Mouse (Mus musculus) kidney, adult 2 months (tissue): ENCODE data around the gene Trappc4. TPM values are rescaled to one million over a fixed set of nuclear protein-coding genes. Genes with fewer than 3 reads are reported as not detected.
"Not testable (repeated sequence)": the region's sequence is repeated elsewhere in the genome, so short reads cannot be mapped to it uniquely, and the experiment has no call there.

Experiments used
- DNase-seq: peaks from one replicate; pipeline ENCODE4 v3.0.0; 2021
- H3K27ac ChIP-seq: fragments of 200-500 bp; 2 replicates; pipeline ENCODE4 v1.5.1; 2012; ENCODE audit warnings: low read depth, low read length, control low read depth, inconsistent platforms; ENCODE audit not compliant: insufficient read depth
- H3K27me3 ChIP-seq: fragments of 200-500 bp; replicated peaks from 2 replicates; pipeline ENCODE4 v1.6.1; 2012; ENCODE audit warnings: mild to moderate bottlenecking, moderate library complexity, low read length, inconsistent platforms; ENCODE audit not compliant: control insufficient read depth, insufficient read depth
- H3K36me3 ChIP-seq: fragments of 200-500 bp; 2 replicates; pipeline ENCODE4 v1.6.1; 2012; ENCODE audit warnings: mild to moderate bottlenecking, moderate library complexity, low read length, inconsistent platforms; ENCODE audit not compliant: control insufficient read depth, insufficient read depth
- H3K4me1 ChIP-seq: fragments of 200-500 bp; 2 replicates; pipeline ENCODE4 v1.6.1; 2011; ENCODE audit warnings: low read length; ENCODE audit not compliant: control insufficient read depth, insufficient read depth
- H3K4me3 ChIP-seq: fragments of 200-500 bp; 2 replicates; pipeline ENCODE4 v1.5.1; 2011; ENCODE audit warnings: mild to moderate bottlenecking, low read depth, low read length, control low read depth; ENCODE audit not compliant: insufficient read depth
- CTCF ChIP-seq: fragments of 200-500 bp; conservative IDR thresholded peaks from 2 replicates; pipeline ENCODE4 v1.5.1; 2011; ENCODE audit warnings: low read depth, mild to moderate bottlenecking, control low read depth, low read length, moderate library complexity, mixed read lengths; ENCODE audit not compliant: insufficient read depth, insufficient read length
- POLR2A ChIP-seq: fragments of 200-500 bp; IDR thresholded peaks from one replicate; pipeline ENCODE4 v1.6.1; 2011; ENCODE audit warnings: low read depth, low read length, control low read depth
- WGBS: fragments of 180-500 bp; shearing (Covaris S2); methylation state at CpG from one replicate; pipeline ENCODE4 v1.1.7; 2018; 5-methylcytosine and 5-hydroxymethylcytosine counted together
- polyA plus RNA-seq: library from polyadenylated mRNA; depleted of rRNA; stranded (reverse); fragments of >200 nt; gene quantifications from 2 replicates; pipeline ENCODE4 v1.2.3, GENCODE M21; 2012

Trappc4 gene
- polyA plus RNA-seq, 1 experiment, result 55.9 TPM

DNA sequence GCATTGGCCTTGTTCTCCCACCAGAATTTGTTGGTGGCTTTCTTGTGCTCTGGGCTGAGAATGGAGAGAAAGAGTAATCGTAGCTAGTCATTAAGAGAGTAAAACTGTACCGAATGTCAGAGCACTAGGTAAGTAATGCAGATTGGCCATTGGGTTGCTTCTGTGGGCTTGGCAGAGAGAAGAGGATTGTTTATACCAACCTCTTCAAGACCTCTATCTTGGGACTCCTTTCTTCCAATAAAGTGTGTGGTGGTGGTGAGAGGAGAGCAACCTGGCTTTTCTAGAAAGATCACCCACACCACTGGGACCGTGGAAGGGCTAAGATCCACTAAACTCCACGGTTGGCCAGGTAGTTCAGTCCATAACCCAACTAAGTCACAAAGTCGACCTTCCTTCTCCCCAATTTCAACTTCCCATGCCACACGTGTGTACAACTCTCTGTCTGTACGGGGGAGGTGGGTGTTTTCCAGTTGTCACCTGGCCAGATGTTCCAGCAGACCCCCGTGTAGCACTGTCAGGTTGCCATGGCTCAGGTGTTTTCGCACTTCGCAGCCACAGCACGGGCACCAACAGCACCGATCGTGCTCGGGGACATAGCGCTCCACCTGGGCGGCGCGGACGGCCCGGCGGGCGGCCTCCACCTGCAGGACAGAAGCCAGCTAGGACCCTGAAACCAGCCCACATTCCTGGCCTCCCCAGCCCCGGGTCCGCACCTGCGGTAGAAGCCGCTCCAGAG lies 9.9 kb upstream of the Trappc4 start:
- TF ChIP-seq POLR2A (no peak), CTCF (no peak)
- Histone ChIP-seq H3K27me3 (no peaks in the 10 kb centered on the region), H3K4me3 (peak overlapping the region; percentile 71), H3K4me1 (peaks cover 4% of the 10 kb centered on the region; the same call in 1 of the 2 replicates), H3K27ac (peak overlapping the region; percentile 40; the same call in 1 of the 2 replicates), H3K36me3 (no peaks in the 10 kb centered on the region; the same call in 1 of the 2 replicates)
- DNase-seq, result no peak
- 3% methylated on average over 26 of the region's 26 CpGs for WGBS

DNA sequence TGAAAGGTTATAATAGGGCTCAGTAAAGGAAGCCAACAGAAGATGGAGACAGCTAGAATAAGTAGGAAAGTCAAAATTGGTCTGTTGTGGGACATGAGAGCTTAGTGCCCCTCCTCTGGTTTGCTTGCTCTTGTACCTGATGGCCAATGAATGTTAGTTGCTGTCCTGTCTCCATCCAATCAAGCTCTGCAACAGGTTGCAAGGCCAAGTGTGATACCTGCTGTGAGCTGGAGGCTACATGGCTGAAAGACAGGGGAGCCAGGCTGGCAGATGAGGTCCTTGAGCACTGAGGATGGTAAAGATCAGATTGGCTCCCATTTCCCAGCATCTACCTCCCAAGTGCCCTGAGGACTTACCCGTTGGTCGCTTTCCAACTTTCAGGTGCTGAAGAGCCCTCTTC lies 5.4 kb upstream of the Trappc4 start:
- Histone ChIP-seq H3K27me3 (no peaks in the 10 kb centered on the region), H3K36me3 (peaks cover 1% of the 10 kb centered on the region), H3K27ac (no peak overlapping the region), H3K4me3 (no peak overlapping the region), H3K4me1 (peaks cover 8% of the 10 kb centered on the region; the same call in 1 of the 2 replicates)
- no peak for DNase-seq
- WGBS, result 74% methylated on average over 2 of the region's 2 CpGs
- TF ChIP-seq CTCF (no peak), POLR2A (no peak)

DNA sequence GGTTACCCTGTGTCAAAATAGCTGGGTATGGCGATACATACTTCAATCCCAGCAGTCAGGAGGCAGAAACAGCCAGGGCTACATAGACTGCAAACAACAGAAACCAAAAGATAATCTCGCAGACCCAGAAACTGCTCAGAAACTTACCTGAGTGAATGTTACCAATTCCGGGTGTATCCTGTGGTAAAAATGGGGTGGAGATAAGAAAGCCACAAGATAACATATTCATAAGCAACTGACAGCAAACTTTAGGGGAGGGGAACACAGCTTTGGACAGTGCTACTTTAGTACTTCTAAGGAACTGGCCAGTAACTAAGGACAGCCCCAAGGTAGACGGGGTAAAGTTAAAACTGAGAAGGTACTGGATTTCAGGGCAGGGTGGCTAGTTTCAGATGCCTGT lies 4.9 kb upstream of the Trappc4 start:
- TF ChIP-seq POLR2A (no peak), CTCF (no peak)
- H3K4me1 ChIP-seq, result peaks cover 8% of the 10 kb centered on the region; the same call in 1 of the 2 replicates
- H3K36me3 ChIP-seq, result peaks cover 1% of the 10 kb centered on the region
- H3K4me3 ChIP-seq, result no peak overlapping the region
- H3K27me3 ChIP-seq, result no peaks in the 10 kb centered on the region
- DNase-seq, result no peak
- WGBS, result 83% methylated on average over 4 of the region's 4 CpGs
- H3K27ac ChIP-seq, result no peak overlapping the region

GRCm38 (mm10) chr9:44411601-44412130 lies 4.3 kb upstream of the Trappc4 start:
- TF ChIP-seq POLR2A, result no peak
- no peak for TF ChIP-seq CTCF
- Histone ChIP-seq H3K36me3 (peaks cover 1% of the 10 kb centered on the region), H3K27ac (no peak overlapping the region), H3K4me3 (no peak overlapping the region), H3K4me1 (peaks cover 4% of the 10 kb centered on the region; the same call in 1 of the 2 replicates), H3K27me3 (no peaks in the 10 kb centered on the region)
- 90% methylated on average over 1 of the region's 1 CpGs for WGBS
- no peak for DNase-seq

GRCm38 (mm10) chr9:44410647-44411336 lies 3.4 kb upstream of the Trappc4 start:
- peaks cover 1% of the 10 kb centered on the region for H3K36me3 ChIP-seq
- TF ChIP-seq POLR2A, result no peak
- TF ChIP-seq CTCF, result no peak
- DNase-seq, result no peak
- H3K4me1 ChIP-seq, result peaks cover 4% of the 10 kb centered on the region; the same call in 1 of the 2 replicates
- H3K4me3 ChIP-seq, result no peak overlapping the region
- H3K27me3 ChIP-seq, result no peaks in the 10 kb centered on the region
- no peak overlapping the region for H3K27ac ChIP-seq
- 74% methylated on average over 2 of the region's 2 CpGs for WGBS

- not testable (repeated sequence) for H3K27ac ChIP-seq, H3K36me3 ChIP-seq
- 58% methylated on average over 9 of the region's 9 CpGs for WGBS
These were observed 1.3 kb upstream of the Trappc4 start for GRCm38 (mm10) chr9:44408693-44409092.

GRCm38 (mm10) chr9:44407752-44408097 lies 325 bp upstream of the Trappc4 start:
- peak overlapping the region; percentile 7; the same call in 1 of the 2 replicates for H3K27ac ChIP-seq
- H3K4me3 ChIP-seq, result peak overlapping the region; percentile 63
- under 1% methylated on average over 24 of the region's 24 CpGs for WGBS
- H3K4me1 ChIP-seq, result peaks cover 4% of the 10 kb centered on the region; the same call in 1 of the 2 replicates
- no peaks in the 10 kb centered on the region for H3K27me3 ChIP-seq
- peaks cover 1% of the 10 kb centered on the region for H3K36me3 ChIP-seq
- DNase-seq, result no peak
- TF ChIP-seq CTCF, result no peak
- no peak for TF ChIP-seq POLR2A

More at GRCm38 (mm10) chr9:44408693-44409092, 1.3 kb upstream of the Trappc4 start:
- H3K27me3 ChIP-seq, H3K4me3 ChIP-seq, DNase-seq, H3K4me1 ChIP-seq: not testable (repeated sequence)
